Comparison of ENCODE assay signal across 9 mouse cellular contexts in genomic region chr14:45993669-45994068, GRCm38 (mm10).
DNase-seq lines count a peak whose midpoint lies in the region; ATAC-seq and TF ChIP-seq lines count a peak whose summit lies in the region.
"Had no signal": no experiment of that assay in that cellular context is flagged by ENCODE, and none has a peak within 500 bp of the region (broad histone marks: within the 10 kb centered on the region; RNA-seq: fewer than 3 reads in every experiment).

No protein-coding gene starts in this region.

- H3K36me3 ChIP-seq in lung, embryonic 14.5 days (ENCODE audit: insufficient read depth): no peaks in the 10 kb centered on the region
- H3K36me3 ChIP-seq: neural tube, embryonic 13.5 days had no signal

- 3% methylated on average over 3 of the region's 3 CpGs for WGBS in lung, embryonic 14.5 days

- ATAC-seq in lung, embryonic 14.5 days (ENCODE audit: insufficient read depth): no peak

- peak; percentile 87 for TF ChIP-seq CTCF in lung, embryonic 14.5 days (IDR thresholded peaks at IDR 0.05; ENCODE audit: low read depth)

- no peak overlapping the region for H3K4me3 ChIP-seq in lung, embryonic 14.5 days (ENCODE audit: low read depth, low read length)
- H3K4me3 ChIP-seq: neural tube, embryonic 13.5 days had no signal

- no peaks in the 10 kb centered on the region for H3K27me3 ChIP-seq in lung, embryonic 14.5 days (ENCODE audit: insufficient read depth, low read length)
- H3K27me3 ChIP-seq: neural tube, embryonic 13.5 days had no signal

- no peak overlapping the region for H3K9ac ChIP-seq in lung, embryonic 14.5 days
- H3K9ac ChIP-seq: neural tube, embryonic 13.5 days had no signal

- no peak overlapping the region for H3K4me2 ChIP-seq in lung, embryonic 14.5 days
- H3K4me2 ChIP-seq: neural tube, embryonic 13.5 days had no signal

- DNase-seq in urinary bladder, adult 18-20 months (ENCODE audit: low spot score in 2 of 2): peak; percentile 34 to 59
- DNase-seq in urinary bladder, adult 2 months (ENCODE audit: low spot score): no peak
- peak; percentile 0 for DNase-seq in c-Kit-positive CD71-positive TER-119-positive erythroid progenitor cells, embryonic 14.5 days (ENCODE audit: low spot score)
- peak; percentile 56 to 62 for DNase-seq in frontal cortex, postnatal 25 days (ENCODE audit: low spot score in 2 of 2)
- peak; percentile 79 to 88 for DNase-seq in kidney, postnatal 25 days
- peak; percentile 90 for DNase-seq in lung, embryonic 14.5 days
- DNase-seq in skeletal muscle tissue, adult 2 months (ENCODE audit: low read depth, low spot score): peak; percentile 45
- DNase-seq in spleen, postnatal 14 days (ENCODE audit: low spot score in 2 of 2): no peak

- H3K9me3 ChIP-seq in lung, embryonic 14.5 days (ENCODE audit: low read depth, low read length): no peaks in the 10 kb centered on the region
- H3K9me3 ChIP-seq: neural tube, embryonic 13.5 days had no signal

- H3K27ac ChIP-seq in lung, embryonic 14.5 days (ENCODE audit: low read depth): no peak overlapping the region; the same call in 1 of the 2 replicates
- H3K27ac ChIP-seq: neural tube, embryonic 13.5 days had no signal

- peaks cover 16% of the 10 kb centered on the region; the same call in 1 of the 2 replicates for H3K4me1 ChIP-seq in lung, embryonic 14.5 days (ENCODE audit: insufficient read depth)
- H3K4me1 ChIP-seq: neural tube, embryonic 13.5 days had no signal

Comparison
In these comparisons a context has a peak if more than half of its experiments do, and no peak if none do; other contexts are left out.
1. DNase-seq: peak in urinary bladder, adult 18-20 months (2 of 2), c-Kit-positive CD71-positive TER-119-positive erythroid progenitor cells, embryonic 14.5 days (single experiment), frontal cortex, postnatal 25 days (2 of 2), kidney, postnatal 25 days (2 of 2), lung, embryonic 14.5 days (single experiment) and skeletal muscle tissue, adult 2 months (single experiment); none in urinary bladder, adult 2 months (single experiment) and spleen, postnatal 14 days (0 of 2).